Mouse (Mus musculus) splenic B cell, adult 2 months (primary cell): ENCODE measurements around the gene Pop7.

Source experiments
- DNase-seq: peaks from one replicate; pipeline ENCODE4 v3.0.0-alpha.2; 2011; ENCODE audit warnings: low read depth, low spot score
- H3K27me3 ChIP-seq: 2 replicates; pipeline ENCODE4 v1.6.1; 2012; ENCODE audit warnings: mild to moderate bottlenecking, low read length, moderate library complexity, mixed read lengths; ENCODE audit not compliant: control insufficient read depth, poor library complexity, insufficient read depth, severe bottlenecking
- H3K36me3 ChIP-seq: 2 replicates; pipeline ENCODE4 v1.6.1; 2012; ENCODE audit warnings: mild to moderate bottlenecking, low read length, moderate library complexity, mixed read lengths; ENCODE audit not compliant: control insufficient read depth, poor library complexity, insufficient read depth, severe bottlenecking

The Pop7 gene

GRCm38 (mm10) chr5:137501709-137502666 lies at the start of gene Pop7:
Pop7 (minus strand) TSS chr5:137502518.
- H3K27me3 ChIP-seq, result no peaks in the 10 kb centered on the region
- peak; percentile 100 for DNase-seq
- H3K36me3 ChIP-seq, result 0 out of 2 replicates have a peak, but pooled peaks cover 3% of the 10 kb centered on the region

GRCm38 (mm10) chr5:137551119-137551518 lies 48.8 kb upstream of the Pop7 start:
- Histone ChIP-seq H3K36me3 (no peaks in the 10 kb centered on the region), H3K27me3 (peaks cover 3% of the 10 kb centered on the region)
- peak; percentile 49 for DNase-seq

DNA sequence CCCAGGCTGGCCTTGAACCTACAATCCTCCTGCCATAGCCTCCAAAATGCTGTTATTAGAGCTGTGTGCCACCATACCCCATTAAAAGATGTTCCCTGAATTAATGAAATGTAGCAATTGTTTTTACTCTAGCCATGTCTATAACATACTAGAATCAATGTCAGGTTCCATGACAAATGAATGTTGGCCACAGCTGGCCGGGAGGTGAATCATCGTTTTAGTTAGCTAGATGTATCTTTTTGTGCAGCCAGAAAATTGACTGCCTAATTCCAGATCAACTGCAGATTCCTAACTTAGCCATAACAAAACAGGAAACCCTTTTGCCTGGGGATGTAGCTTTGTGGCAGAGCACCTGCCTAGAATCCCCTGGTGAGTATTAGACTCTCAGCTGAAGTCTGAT lies 47.5 kb upstream of the Pop7 start:
- peaks cover 2% of the 10 kb centered on the region for H3K27me3 ChIP-seq
- no peaks in the 10 kb centered on the region for H3K36me3 ChIP-seq
- DNase-seq, result no peak

- DNase-seq, result no peak
- no peaks in the 10 kb centered on the region for H3K27me3 ChIP-seq
Measured at GRCm38 (mm10) chr5:137545596-137545995, 43.3 kb upstream of the Pop7 start.

GRCm38 (mm10) chr5:137544926-137545325 lies 42.6 kb upstream of the Pop7 start:
- H3K27me3 ChIP-seq, result no peaks in the 10 kb centered on the region
- no peak for DNase-seq
- H3K36me3 ChIP-seq, result no peaks in the 10 kb centered on the region

More at GRCm38 (mm10) chr5:137545596-137545995, 43.3 kb upstream of the Pop7 start:
- no peaks in the 10 kb centered on the region for H3K36me3 ChIP-seq

DNA sequence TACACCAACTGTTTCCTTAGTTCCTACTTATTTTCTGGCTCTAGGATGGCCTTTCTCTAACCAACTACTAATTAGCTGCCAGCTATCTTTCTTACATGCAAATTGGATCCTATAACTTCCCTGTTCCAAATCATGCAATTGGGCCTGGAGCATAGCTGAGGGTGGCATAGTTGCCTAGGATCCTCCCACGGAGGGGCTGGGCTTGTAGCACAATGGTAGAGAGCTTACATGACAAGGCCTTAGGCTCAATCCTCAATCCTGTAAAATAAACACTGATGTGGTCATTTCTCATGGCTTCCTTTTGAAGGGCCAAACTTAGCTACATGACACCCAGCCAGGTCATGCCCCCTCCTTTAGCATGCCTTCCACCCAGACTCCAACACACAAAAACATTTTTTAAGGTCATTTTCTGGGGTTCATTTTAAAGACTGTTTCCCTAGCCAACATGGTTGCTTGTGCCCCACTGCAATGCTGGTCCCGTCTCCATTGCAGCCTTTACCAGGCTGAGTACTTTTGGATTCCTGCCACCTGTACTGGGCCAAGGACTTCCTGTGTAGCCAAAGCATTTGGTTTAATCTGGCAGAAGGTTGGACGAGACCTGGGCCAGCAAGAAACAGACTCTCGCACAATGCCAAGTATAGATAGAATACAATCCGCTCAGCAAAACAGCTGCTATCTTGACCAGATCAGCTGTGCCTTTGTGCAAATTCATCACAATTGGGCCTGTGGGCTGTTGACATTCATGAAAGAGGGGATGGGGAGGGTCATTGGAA lies 39.6 kb upstream of the Pop7 start:
- H3K27me3 ChIP-seq, result no peaks in the 10 kb centered on the region
- DNase-seq, result no peak
- H3K36me3 ChIP-seq, result no peaks in the 10 kb centered on the region

GRCm38 (mm10) chr5:137540991-137541390 lies 38.7 kb upstream of the Pop7 start:
- no peak for DNase-seq

GRCm38 (mm10) chr5:137539291-137539801 lies 37.0 kb upstream of the Pop7 start:
- Histone ChIP-seq H3K27me3 (no peaks in the 10 kb centered on the region), H3K36me3 (no peaks in the 10 kb centered on the region)
- no peak for DNase-seq

More at GRCm38 (mm10) chr5:137540991-137541390, 38.7 kb upstream of the Pop7 start:
- Histone ChIP-seq H3K27me3 (no peaks in the 10 kb centered on the region), H3K36me3 (no peaks in the 10 kb centered on the region)

DNA sequence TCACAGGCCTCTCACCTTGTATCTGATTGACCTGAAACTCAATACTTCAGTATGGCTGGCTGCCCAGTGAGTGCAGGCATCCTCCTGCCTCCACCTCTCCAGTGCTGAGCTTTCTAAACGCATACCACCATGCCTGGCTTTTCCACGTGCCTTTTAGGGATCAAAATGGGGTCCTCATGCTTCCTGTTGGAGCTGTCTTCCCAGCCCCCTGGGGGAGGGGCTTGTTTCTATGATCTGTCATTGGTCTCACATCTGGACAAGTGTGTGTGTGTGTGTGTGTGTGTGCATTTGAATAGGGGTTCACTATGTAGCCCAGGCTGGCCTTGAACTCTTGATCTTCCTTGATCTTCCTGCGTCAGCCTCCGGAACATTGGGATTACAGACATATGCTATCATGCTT lies 35.1 kb upstream of the Pop7 start:
- H3K27me3 ChIP-seq, result no peaks in the 10 kb centered on the region
- no peak for DNase-seq
- no peaks in the 10 kb centered on the region for H3K36me3 ChIP-seq

GRCm38 (mm10) chr5:137535318-137535717 lies 33.0 kb upstream of the Pop7 start:
- DNase-seq, result no peak

GRCm38 (mm10) chr5:137534762-137535161 lies 32.4 kb upstream of the Pop7 start:
- no peak for DNase-seq
- H3K36me3 ChIP-seq, result peaks cover 3% of the 10 kb centered on the region; the same call in 1 of the 2 replicates
- no peaks in the 10 kb centered on the region for H3K27me3 ChIP-seq

More at GRCm38 (mm10) chr5:137535318-137535717, 33.0 kb upstream of the Pop7 start:
- H3K36me3 ChIP-seq, result no peaks in the 10 kb centered on the region
- H3K27me3 ChIP-seq, result no peaks in the 10 kb centered on the region

DNA sequence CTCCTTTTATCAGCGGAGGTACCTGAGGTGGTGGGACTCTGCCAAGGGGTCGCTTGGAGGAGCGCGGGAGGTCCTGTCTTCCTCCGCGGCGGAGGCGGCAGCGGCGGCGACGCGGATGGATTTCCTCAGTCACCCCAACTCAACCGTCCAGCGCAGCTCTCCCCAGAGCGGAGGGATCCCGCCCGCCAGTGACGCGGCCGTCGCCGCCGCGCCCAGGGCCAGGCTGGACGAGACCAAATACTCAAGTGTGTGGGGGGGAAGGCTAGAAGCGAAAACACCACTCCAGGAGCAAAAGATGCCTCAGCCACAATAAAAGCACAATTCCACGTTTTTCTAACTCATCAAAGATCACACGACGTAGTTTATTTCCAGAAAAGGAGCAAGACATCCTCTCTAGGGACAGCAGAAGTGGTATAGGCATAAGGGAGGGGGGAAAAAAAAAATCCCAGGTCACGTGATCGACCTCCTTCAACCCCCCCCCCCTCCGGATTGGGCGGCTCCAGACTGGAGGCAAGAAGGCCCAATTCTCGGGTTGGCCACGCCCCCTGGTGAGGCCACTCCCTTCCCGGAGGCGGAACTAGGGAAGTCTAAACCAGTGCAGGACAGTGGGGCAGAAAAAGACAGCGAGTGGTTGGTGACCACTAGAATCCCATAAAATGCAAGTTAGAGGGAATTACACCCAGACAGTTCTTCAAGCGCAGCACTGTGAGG lies 31.0 kb upstream of the Pop7 start, which contains the start of the genes Epo and Gnb2:
Gene Epo (minus strand): TSS at position 126 of the 711 bp plus-strand sequence.
Gene Gnb2 (minus strand): TSS at position 394 of the 711 bp plus-strand sequence.
- H3K27me3 ChIP-seq, result no peaks in the 10 kb centered on the region
- peak; percentile 98 for DNase-seq
- H3K36me3 ChIP-seq, result peaks cover 9% of the 10 kb centered on the region

DNA sequence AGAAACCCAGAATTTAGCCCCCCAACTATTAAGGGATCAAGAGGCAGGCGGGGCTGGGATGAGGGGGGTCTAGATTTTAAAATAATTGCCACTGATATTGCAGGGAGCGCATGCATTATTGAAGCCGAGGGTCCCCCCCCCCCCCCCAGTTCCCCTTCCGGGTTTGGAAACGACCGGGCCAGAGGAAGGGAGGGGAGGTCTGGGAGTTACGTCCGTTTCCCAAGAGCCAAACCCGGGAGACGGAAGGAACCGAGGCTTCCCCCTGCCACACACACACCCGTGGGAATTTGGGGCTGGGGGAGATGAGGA lies 30.4 kb upstream of the Pop7 start:
- DNase-seq, result no peak
- H3K27me3 ChIP-seq, result no peaks in the 10 kb centered on the region
- peaks cover 9% of the 10 kb centered on the region for H3K36me3 ChIP-seq

GRCm38 (mm10) chr5:137532131-137532807 lies 30.0 kb upstream of the Pop7 start:
- Histone ChIP-seq H3K27me3 (no peaks in the 10 kb centered on the region), H3K36me3 (peaks cover 9% of the 10 kb centered on the region)
- DNase-seq, result peak; percentile 33
